Mouse (Mus musculus) central nervous system, embryonic 14 days (tissue): ENCODE results near the gene Spin2d. TPM values are rescaled to one million over a fixed set of nuclear protein-coding genes. Genes with fewer than 3 reads are reported as not detected.

ENCODE experiments used
- polyA plus RNA-seq: library from polyadenylated mRNA; depleted of rRNA; stranded (reverse); fragments of >200 nt; gene quantifications from 2 replicates; pipeline ENCODE4 v1.2.3, GENCODE M21; 2012; rRNA removed

Spin2d gene
- polyA plus RNA-seq, result not detected in 2 replicates

DNA sequence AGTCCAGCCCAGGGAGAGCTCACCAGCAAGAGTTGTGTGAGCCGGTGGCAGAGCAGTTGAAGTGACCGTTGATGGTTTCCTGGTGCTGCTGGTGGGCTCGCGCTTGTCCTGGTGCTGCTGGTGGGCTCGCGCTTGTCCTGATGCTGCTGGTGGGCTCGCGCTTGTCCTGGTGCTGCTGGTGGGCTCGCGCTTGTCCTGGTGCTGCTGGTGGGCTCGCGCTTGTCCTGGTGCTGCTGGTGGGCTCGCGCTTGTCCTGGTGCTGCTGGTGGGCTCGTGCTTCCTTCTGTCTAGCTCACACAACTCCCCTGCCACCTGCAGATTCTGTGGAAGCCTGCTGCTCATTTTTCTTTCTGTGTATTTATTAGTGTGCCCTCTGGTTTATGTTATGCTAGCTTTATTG is at the start of gene Spin2d:
TSS of gene Spin2d (minus strand) at position 101 of the 400 bp plus-strand sequence.

DNA sequence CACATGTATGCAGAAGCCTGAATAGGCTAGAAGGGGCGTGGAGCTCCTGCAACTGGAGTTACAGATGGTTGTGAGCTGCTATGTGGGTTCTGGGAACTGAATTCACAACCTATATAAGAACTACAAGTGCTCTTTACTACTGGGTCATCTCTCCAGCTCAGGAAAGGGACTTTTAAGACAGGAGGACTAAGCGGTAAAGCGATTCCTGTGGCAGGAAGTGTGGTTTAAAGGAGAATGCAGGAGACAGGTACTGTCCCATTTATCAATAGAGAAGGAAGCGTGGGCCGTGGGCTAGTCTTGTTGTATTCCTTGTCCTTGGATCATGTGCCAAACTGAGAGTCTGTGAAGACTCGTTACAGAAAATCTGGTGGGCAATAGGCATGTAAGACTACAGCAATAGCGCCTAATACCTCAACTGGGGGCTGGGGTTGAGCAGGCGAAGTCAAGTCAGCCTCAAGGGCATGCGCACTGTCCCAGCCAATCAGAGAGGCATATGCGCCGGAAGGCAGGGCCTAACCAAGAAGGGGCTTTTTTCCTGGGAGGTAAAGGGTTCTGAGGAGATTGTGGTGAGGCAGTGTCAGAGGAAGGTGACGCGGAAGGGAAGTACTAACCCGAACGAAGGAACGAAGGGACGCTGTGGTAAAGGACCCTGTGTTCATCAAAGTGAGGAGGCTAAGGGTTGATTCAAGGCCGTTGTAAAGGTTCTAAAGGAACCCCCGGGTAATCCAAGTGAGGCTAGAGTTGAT is 37.2 kb upstream of the Spin2d start, which contains the start of gene Xlr4b:
TSS of gene Xlr4b (plus strand) at position 515 of the 746 bp plus-strand sequence.

DNA sequence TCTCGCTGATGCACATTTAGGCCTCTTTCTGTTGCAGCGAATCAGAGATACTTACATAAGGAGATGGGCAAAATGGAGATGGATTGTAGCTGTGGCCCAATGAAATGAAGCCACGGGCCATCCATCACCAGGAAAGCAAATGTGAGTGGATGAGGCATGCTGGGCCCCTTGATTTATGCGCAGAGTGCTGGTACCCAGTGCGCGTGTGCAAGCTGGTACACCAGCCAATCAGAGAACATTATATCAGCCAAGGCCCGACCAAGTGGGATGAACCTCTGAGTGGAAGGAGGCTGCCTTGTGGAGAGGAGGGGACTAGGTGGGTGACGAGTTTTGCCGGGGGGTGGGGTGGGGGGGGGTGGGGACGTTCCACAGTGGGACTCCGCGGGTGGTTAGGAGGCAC is 15.1 kb upstream of the Spin2d start, which contains the start of gene Xlr3b:
TSS of gene Xlr3b (plus strand) at position 274 of the 400 bp plus-strand sequence.

DNA sequence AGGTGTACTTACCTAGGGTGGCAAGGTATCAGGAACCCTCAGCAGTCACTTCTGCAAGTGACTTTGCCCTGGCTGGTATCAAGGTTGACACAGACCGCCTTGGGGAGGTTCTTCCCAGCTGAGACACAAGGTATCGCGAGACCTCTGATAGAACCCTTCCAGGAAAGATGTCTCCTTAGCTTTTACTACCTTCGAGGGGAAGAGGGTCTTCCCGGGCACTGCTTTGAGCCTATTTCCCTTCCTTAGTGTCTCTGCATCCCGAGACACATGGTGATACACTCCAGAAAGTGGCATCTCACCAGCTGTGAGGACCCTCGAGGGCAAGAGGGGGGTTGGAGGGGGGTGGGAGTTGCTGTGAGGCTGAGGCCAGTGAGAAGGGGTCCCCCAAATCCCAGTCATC is 27.4 kb downstream of the Spin2d start, which contains the start of gene DXBay18:
TSS of gene DXBay18 (minus strand) at position 101 of the 400 bp plus-strand sequence.

DNA sequence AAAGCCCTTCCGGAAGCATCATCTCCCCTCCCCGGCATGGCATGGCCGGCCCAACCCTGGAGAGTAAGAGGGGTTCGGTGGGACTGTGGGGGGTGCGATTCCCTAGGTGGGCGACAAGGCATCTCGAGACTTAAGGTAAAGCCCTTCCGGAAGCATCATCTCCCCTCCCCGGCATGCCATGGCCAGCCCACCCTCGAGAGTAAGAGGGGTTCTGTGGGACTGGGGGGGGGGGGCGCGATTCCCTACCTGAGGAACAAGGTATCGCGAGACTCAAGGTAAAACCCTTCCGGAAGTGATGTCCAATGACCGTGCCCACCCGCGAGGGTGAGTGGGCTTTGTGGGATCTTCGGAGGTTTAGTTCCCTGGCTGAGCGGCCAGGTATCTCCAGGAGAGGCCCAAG is 28.3 kb downstream of the Spin2d start, which contains the start of gene Xlr5b:
TSS of gene Xlr5b (plus strand) at position 301 of the 400 bp plus-strand sequence.

Other genes with a start within 250 kb of the Spin2d start
- 1.7 and 6.1 TPM in 2 replicates for gene Zfp185, start 189.7 kb downstream of the Spin2d start, polyA plus RNA-seq
- gene Pnma5, start 139.9 kb downstream of the Spin2d start, polyA plus RNA-seq, result 0.05 and 0.14 TPM in 2 replicates
- gene Pnma3, start 112.2 kb downstream of the Spin2d start, polyA plus RNA-seq, result 12.2 and 12.7 TPM in 2 replicates
- gene Xlr4a, start 94.5 kb downstream of the Spin2d start, polyA plus RNA-seq, result 0.81 and 0.97 TPM in 2 replicates
- 3.7 and 4.6 TPM in 2 replicates for gene Xlr3a, start 79.9 kb downstream of the Spin2d start, polyA plus RNA-seq
- gene Gm14685, start 59.9 kb downstream of the Spin2d start, polyA plus RNA-seq, result 0.65 and 0.87 TPM in 2 replicates
- gene Xlr5b, start 28.2 kb downstream of the Spin2d start, polyA plus RNA-seq, result not detected in 2 replicates
- gene DXBay18, start 27.5 kb downstream of the Spin2d start, polyA plus RNA-seq, result 0.38 and 0.63 TPM in 2 replicates
- gene Xlr3b, start 15.2 kb upstream of the Spin2d start, polyA plus RNA-seq, result 10.9 and 11.3 TPM in 2 replicates
- 0.57 and 0.91 TPM in 2 replicates for gene Xlr4b, start 37.3 kb upstream of the Spin2d start, polyA plus RNA-seq
- 13.4 and 14.4 TPM in 2 replicates for gene F8a, start 51.3 kb upstream of the Spin2d start, polyA plus RNA-seq
- gene Xlr4c, start 66.1 kb upstream of the Spin2d start, polyA plus RNA-seq, result 0.29 and 0.49 TPM in 2 replicates
- gene Xlr3c, start 88.4 kb upstream of the Spin2d start, polyA plus RNA-seq, result 0.14 and 0.16 TPM in 2 replicates
- gene Xlr5a, start 116.0 kb upstream of the Spin2d start, polyA plus RNA-seq, result 0.05 TPM in 1 of 2 replicates, not detected in the other
- not detected in 2 replicates for gene Xlr5c, start 116.0 kb upstream of the Spin2d start, polyA plus RNA-seq
- gene Gm45015, start 159.9 kb upstream of the Spin2d start, polyA plus RNA-seq, result not detected in 2 replicates
- gene Zfp275, start 165.6 kb upstream of the Spin2d start, polyA plus RNA-seq, result 22.3 and 25.1 TPM in 2 replicates
- gene Gm18336, start 221.7 kb upstream of the Spin2d start, polyA plus RNA-seq, result 0.28 and 0.38 TPM in 2 replicates
- 0.98 and 1.00 TPM in 2 replicates for gene Zfp92, start 234.1 kb upstream of the Spin2d start, polyA plus RNA-seq